Mouse (Mus musculus) left cerebral cortex, postnatal 10 days (tissue): ENCODE data around the gene Cop1. TPM values are rescaled to one million over a fixed set of nuclear protein-coding genes. Genes with fewer than 3 reads are reported as not detected.

Experiments
- DNase-seq, 2 experiments: peaks; one replicate each; pipeline ENCODE4 v3.0.0; 2021 to 2022; ENCODE audit warnings: low spot score in 2 of 2, mixed read lengths in 1 of 2; ENCODE audit errors: extremely low spot score in 1 of 2
- intact Hi-C: fragments of 180-260 bp; cut with DNase I; formaldehyde crosslinking; loops from one replicate; pipeline ENCODE4 v1.15.1; 2025
- total RNA-seq, 2 experiments: library from RNA; stranded (reverse); gene quantifications; 2 replicates each; pipeline ENCODE4 v1.2.3; 2021

Cop1 gene
- total RNA-seq, 2 experiments from 2014 or later: 111 to 129 TPM

DNA sequence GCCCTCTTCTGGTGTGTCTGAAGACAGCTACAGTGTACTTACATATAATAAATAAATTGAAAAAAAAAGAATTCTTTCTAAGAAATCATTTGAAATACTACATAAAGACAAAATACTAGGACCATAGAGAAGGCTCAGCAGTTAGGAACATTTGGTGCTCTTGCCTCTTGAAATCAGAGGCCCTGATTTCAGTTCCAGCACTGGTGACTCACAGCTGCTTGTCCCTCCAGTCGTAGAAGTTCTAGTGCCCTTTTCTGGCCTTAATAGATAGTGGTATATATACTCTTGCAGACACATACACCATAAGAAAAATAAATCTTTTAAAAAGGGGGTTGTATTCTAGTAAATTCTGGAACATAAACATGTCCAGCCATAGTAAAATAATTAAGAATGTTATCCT is 48.0 kb downstream of the Cop1 start:
- intact Hi-C loops: no loop called here

DNA sequence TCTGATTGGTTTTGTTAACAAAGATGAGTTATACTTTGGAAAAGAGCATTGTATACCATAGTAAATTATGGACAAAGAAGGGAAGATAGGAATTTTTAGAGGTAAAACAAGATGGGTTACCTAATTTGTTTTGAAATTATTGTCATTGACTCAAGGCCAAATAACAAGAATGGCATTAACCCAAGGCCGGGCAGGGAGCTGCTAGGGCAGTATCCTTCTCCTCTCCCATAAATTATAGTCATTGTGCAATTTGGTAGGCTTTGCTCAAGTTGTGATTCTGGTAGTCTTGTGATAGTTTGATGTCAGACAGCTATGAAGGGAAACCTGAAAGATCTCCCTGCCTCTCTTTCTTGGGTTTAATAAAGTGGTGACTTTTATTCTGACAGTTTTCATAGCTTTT is 49.7 kb downstream of the Cop1 start:
- no peak for DNase-seq
- intact Hi-C loops: no loop called here

More for the DNA sequence above, 48.0 kb downstream of the Cop1 start:
- DNase-seq: no peak

DNA sequence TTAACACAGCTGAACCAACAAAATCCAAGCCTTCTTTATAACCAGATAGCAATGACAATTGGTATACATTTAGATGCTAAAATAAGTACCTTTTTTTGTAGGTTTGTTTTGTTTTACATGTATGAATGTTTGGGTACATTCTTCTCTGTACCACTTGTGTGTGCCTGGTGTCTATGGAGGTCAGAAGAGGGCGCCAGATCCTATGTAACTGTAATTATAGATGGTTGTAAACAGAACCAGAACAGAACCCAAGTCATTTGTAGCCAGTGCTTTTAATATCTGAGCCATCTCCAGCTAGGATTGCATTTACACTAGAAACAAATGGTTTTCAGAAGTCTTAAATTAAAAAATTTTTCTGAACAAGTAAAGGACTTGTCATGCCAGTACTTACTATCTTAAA is 54.7 kb downstream of the Cop1 start:
- intact Hi-C loops: no loop called here
- DNase-seq: no peak

DNA sequence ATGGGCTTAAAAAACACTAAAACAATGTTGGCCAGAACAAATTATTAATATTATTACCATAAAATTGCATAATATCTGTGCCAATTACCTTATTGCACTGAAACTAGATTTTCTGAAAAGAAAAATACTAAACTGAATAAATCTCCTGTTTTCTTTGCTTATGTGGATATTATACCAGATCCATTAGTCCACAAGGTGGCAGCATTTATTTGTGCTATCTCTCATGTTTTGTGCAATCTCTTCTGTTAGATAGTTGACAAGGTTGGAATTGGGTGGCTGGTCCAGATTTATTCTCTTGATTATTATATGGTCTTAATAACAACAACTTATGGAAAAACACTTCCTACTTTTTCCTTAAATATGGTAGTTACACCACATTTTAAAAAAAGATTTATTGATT is 58.1 kb downstream of the Cop1 start:
- intact Hi-C loops: loop anchor here (5.0 kb wide), 1 partner anchor 892 kb away; no protein-coding TSS in a partner anchor
- DNase-seq: peak in 1 of 2 experiments; percentile 36

DNA sequence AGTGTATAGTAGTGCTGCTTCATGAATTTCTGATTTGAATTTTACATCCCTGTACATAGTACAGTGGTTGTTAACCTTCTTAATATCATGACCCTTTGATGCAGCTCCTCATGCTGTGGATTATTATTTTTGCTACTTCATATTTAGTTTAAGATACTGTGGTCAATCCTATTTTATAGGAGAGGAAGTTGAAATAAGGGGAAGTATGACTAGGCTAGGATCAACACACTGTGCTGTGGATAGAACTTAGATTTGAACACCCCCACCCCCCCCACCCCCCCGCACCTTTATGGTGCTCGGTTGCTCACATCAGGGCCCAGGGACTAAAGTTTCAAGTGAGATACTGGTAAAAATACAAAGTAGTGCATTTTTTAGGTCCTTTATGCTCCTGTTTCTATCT is 58.7 kb downstream of the Cop1 start:
- DNase-seq: no peak
- intact Hi-C loops: loop anchor here (5.0 kb wide), 1 partner anchor 891 kb away; no protein-coding TSS in a partner anchor

DNA sequence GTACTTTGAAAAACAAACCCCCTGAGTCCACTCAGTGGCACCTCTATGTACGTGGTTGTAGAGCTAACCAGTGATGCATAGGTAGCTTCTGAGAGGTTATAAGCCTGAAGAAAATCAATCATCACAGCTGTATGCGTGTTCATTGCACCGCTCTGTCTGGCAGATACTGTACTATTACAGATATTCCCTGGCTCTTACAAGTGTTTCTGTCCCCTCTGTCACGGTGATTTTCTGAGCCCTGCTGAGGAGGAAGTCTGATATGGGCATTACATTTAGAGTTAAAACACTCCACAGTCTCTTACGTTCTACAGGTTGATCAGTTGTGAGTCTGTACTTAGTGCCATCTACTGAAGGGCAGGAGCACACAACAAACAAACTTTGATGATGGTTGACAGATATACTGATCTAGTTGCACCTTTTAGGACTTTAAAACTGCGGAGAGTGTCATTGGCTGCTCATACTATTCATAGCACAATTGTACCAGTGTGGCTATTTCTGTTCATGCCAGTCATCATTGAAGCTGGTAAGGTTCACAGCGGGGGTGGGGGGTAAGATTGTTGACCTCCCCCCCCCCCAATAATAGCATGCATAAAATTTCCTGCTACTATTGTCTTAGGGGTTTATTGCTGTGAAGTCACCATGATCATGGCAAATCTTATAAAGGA is 69.4 kb downstream of the Cop1 start:
- no peak for DNase-seq
- intact Hi-C loops: loop anchor here (10.0 kb wide), 1 partner anchor 783 kb away; no protein-coding TSS in a partner anchor

DNA sequence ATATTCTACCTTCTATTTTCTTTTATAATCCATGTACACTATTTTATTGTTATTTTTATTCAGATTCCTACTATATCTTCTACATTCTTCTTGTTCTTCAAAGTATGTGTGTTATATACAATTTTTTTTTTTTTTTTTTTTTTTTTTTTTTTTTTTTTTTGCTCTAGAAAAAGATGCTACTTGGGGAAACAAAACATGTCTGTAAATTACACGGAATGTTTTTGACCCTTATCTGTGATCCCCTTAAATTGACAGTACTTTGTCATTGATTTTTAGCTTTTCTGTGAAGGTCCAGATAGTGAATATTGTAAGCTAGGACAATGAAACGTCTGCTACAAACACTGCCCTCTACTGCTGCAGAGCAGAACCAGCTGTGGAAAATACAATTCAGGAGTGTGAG is 81.5 kb downstream of the Cop1 start:
- intact Hi-C loops: no loop called here
- DNase-seq: no peak

DNA sequence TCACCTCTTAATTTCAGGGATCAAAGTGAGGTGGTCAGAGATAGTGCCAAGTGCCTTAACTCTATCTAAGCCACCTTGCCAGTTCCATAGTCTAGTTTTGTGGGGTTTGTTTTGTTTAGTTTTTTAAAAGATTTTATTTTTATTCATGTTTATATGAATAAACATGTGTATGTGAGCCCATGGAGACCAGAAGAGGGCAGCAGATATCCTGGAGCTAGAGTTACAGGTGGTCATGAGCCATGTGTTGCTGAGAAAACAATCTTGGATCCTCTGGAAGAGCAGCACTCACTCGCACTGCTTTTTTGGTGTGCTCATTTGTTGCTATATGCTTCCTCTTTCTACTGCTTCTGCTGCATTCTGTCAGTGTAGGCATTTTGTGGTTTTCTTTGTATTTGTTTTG is 90.5 kb downstream of the Cop1 start:
- no peak for DNase-seq
- intact Hi-C loops: no loop called here

DNA sequence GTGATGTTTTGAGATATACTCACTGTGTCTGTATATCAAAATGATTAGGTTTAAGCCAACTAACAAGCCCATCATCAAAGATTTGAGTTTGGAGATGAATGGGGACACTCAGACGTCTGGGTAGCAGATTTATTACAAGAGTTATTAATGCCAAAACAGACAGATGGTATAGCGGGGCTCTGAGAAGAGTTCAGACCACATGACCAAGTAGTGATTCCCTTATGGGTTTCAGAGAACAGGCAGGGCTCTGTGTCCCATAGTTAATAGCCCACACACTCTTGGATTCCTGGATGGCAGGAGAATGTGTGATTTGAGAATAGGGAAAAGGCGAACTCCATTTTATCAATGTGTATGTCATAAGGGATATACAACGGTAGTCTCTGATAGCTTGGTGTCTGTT is 98.9 kb downstream of the Cop1 start:
- intact Hi-C loops: no loop called here
- DNase-seq: no peak

DNA sequence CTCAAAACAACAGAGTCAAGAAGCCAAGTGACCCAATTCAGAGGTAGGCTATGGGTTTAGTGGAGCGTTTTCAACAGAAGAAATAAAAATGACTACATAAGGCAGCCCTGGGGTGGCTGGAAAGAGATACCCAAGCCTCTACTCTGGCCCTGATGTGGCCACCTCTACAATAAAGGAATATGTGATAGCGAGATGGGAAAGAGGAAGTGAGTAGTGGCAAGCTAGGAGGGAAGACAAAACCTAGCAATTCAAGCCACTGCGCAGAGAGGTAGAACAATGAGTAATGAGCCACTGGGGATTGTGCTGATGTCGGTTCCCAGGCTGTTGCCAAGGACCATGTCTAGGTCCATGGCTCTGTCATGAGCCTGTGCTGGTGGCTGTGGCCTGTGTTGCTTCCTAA is 102.0 kb downstream of the Cop1 start:
- intact Hi-C loops: no loop called here
- DNase-seq: no peak

DNA sequence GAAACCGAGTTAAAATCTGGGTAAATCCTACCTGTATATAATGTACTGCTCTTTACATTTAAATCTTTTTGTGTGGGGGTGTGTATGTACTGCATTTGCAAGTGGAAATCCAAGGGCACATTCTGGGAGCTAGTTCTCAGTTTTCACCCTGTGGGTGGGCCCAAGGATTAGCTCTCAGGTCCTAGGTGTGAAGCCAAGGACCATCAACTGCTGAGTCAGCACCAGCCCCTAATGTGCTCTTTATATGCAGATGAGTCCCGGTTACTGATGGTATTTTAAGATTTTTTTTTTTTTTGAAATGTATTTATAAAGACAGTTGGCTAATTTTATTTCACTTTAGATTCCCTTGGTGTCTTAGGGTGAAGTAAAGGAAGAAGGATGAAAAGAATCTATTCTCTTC is 110.2 kb downstream of the Cop1 start:
- no peak for DNase-seq
- intact Hi-C loops: no loop called here

DNA sequence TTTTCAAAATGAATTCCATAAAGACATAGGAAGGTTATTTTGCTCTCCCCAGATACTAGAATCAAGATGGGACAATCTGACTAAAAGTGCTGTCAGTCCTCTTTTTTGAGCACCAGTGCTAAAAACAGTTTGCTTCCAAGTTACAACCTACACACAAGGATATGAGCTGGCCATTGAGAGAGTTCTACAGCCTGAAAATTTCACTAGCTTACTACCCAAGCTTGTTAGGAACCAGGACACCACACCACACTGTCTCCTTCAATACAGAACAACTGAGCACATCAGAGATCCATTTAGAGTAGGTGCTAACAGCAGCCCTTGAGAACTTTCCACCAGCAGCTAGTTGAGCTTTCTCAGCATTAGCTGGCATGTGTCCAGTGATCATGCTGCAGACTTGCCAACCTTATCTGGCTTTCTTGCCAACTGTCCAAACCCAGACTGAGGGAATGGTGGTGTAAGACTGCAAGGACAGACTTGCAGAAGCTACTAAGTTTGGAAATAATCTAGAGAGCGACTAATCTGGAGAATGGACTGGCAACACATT is 123.0 kb downstream of the Cop1 start:
- DNase-seq: no peak
- intact Hi-C loops: no loop called here

DNA sequence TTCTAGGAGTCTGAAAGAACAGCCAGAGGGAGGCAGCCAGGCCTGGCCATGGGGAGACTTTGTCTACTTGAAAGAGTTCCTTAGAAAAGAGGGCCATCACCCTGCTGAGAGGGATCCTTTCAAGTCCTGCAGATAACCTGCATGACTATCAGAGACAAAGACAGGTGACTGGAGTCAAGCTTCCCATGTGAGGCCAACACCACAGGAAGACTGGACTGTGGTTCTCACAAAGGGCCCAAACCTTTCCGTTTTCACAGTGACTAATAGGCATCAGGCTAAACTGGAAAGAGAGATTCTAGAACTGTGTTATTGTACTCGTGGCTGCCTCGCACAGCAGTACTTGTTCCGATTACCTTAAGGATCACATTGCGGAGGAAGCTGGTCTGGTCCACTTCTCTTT is 126.6 kb downstream of the Cop1 start:
- DNase-seq: no peak
- intact Hi-C loops: no loop called here

DNA sequence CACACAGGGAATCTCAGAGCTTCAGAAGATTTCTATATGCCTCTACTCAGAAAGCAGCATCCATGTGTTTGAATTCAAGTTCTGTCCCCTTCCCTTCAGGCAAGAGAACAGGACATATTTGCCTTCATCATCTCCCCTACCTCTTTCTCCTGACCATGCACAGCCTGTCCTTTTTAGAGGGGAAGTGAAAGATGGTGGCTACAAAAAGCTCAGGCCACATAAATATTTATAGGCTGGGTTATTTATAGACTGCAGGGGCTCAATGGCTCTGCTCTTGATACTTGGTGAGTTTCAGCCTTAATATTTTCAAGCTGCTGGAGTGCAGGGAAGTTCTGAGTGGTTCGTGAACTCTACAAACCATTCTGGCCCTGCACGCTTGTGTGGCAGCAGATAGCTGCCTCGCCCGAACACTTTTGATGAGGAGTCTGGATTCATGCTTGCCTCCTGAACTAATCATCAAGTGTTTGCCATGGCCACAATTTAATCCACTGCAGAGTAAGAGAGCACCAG is 139.8 kb downstream of the Cop1 start:
- intact Hi-C loops: no loop called here
- DNase-seq: no peak

DNA sequence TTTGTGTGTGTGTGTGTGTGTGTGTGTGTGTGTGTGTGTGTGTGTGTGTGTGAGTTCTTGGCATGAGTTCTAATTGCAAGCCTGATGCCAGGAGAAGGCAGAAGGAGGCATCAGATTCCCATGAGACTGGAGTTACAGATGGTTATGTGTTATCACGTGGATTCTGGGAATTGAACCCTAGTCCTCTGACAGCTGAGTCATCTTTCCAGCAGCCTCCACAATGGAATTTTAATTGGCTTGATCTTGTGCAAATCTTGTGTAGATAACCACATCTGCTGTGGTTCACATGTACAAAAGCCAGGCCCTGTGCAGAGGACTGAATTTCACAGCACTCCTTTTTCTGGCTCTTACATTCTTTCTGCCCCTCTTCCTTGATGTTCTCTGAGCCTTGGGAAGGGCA is 150.1 kb downstream of the Cop1 start:
- intact Hi-C loops: no loop called here
- DNase-seq: no peak

DNA sequence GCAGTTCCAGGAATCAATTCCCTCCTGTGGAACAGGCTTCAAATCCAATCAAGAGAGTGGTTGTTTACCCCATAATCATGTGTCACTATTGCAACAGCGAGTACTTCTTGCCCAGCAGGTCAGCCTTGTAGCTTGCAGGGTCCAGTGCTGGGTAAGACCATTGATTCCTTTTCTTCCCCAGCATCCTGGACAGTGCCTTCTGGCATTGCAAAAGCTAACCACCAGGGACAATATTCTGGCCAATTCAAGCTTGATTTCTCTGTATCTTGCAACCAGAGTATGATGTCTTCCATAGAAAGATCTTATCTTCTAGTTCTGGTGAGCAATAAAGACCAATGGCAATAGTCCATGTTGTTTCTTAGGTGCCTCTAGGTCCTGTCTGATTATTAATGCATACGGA is 150.8 kb downstream of the Cop1 start:
- intact Hi-C loops: no loop called here

DNA sequence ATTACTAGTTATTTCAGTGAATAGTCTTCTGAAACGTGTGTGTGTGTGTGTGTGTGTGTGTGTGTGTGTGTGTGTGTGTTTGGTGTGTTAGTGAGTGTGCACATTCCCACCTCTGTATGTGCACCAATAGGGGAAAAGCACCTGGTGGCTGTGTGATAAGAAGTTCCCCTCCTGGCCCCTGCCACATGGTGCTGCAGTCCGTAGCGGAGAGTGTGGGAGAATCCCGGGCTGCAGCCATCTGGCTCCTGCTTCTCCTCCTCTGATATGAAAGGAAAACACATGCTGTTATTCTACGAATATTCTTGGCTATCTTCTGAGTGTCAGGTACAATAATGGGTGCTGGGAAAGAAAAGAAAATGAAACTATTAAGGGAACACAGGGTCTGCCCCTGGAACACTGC is 154.3 kb downstream of the Cop1 start:
- peak in 1 of 2 experiments; percentile 33 for DNase-seq
- intact Hi-C loops: no loop called here

More for the DNA sequence above, 150.8 kb downstream of the Cop1 start:
- no peak for DNase-seq

DNA sequence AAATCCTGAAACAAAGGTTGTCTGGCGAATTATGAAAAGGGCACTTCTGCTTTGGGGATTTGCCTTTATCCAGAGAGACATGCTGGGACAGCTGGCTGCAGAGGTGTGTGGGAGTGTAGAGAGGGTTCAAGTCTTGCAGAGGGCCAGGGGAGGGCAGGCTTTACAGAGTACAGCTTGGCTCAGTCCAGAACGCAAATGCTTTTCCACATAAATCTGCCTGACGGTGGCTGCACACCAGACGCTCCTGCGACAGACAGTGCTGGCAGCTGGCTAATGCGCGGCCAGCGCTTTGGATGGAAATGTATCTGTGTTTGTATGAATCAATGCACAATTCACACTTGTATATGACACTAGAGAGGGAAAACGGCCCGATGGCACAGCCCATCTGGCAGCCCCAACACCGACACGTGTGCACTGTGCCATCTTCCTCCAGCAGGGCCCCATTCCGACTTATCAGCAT is 156.5 kb downstream of the Cop1 start:
- no peak for DNase-seq
- intact Hi-C loops: no loop called here

DNA sequence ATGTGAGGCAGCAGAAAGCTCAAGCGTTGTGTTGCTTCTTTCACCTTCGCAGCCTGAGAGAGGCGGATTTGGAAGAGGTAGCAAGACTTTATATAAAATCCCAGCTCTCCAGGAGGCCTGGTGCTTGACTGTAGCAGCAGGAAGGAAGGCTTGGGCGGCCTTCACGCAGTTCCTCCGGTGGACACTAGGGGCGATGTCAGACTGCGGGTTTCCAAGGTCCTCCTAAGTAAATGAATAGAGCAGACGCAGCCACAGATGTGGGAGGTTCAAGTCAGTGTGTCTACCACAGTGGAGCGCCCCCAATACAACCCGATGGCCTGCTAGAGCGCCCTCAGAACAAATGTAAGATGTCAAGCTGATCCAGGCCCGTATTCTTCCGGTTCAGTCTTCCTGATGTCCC is 157.9 kb downstream of the Cop1 start:
- intact Hi-C loops: loop anchor here (10.0 kb wide), 3 partner anchors 265 to 485 kb away; no protein-coding TSS in a partner anchor
- peak; percentile 71 to 78 for DNase-seq

DNA sequence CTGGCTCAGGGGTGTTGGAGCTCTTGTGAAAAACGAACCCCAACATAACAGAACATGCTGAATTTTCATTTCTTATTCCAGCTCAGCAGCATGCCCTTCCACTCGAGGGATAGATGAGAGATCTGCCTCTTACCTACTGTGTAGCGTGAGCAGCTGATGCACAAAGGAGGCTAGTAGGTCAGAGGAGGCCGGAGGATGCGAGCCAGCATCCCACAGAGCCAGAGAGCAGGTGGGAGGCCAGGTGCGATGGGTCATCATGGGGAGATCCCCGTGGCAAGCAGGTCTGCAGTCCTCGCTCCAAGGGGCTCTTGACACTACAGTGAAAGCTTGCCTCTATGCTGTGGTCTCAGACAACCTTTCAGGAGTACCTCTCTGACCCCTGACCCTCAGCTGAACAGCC is 160.5 kb downstream of the Cop1 start:
- intact Hi-C loops: loop anchor here (10.0 kb wide), 3 partner anchors 262 to 482 kb away; no protein-coding TSS in a partner anchor
- DNase-seq: no peak
